Mouse (Mus musculus): Measurements from ENCODE around the gene Zkscan17. TPM values are rescaled to one million over a fixed set of nuclear protein-coding genes. Genes with fewer than 3 reads are reported as not detected.

Gene Zkscan17
- polyA plus RNA-seq, 1 experiment from 2014 or later = 21.5 TPM

DNA sequence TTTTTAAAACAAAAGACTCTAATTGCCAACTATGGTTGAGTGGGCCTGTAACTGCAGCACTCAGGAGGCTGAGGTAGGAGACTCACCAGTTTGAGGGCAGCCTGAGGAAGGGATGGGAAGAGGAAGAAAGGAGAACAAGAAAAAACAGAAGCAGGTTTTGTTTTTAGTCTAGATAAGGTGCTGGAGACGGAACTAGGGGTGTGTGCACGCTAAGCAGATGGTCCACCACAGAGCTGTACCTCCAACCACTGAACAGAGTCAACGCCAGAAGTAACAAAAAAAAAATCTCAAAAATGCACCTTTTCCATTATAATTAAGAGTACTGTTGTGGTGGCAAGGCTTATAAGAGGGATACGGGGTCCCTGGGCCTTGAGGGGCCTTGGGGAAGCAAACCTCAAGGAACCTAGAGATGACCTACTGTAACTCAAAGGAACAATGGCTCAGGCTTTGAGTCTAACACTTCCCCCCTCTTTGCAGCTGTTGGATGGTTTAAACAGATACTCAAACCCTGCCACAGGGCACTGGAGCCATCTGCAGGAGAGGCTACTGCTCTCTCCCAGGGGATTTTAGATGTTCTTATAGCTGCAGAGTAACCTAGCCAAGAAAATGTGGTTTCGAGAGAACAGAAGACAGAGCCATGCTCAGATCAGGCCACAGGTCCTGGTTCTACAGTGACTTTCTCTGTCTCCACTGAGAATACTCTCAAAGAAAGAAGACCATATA lies 24.4 kb downstream of the Zkscan17 start:
- DNase-seq (ENCODE audit: low spot score) (no peak), ATAC-seq (replicated peaks; ENCODE audit: insufficient number of reproducible peaks, low FRiP score, low TSS enrichment, low read depth) (no peak)
- Histone ChIP-seq H3K27me3 (ENCODE audit: control insufficient read depth, insufficient read depth, low read length) (no peaks in the 10 kb centered on the region), H3K36me3 (replicated peaks; ENCODE audit: control insufficient read depth, insufficient read depth, low read depth, low read length) (peaks cover 16% of the 10 kb centered on the region), H3K9me3 (replicated peaks; ENCODE audit: control insufficient read depth, low read length) (no peaks in the 10 kb centered on the region), H3K4me1 (ENCODE audit: control insufficient read depth, insufficient read depth, low read length) (no peaks in the 10 kb centered on the region; the same call in 1 of the 2 replicates), H3K4me3 (ENCODE audit: low read depth, low read length) (no peak overlapping the region), H3K27ac (replicated peaks; ENCODE audit: low read depth, low read length) (no peak overlapping the region), H3K9ac (replicated peaks; ENCODE audit: low read length) (no peak overlapping the region), H3K4me2 (ENCODE audit: low read depth, low read length) (no peak overlapping the region)
- 90% methylated on average over 5 of the region's 5 CpGs for WGBS

DNA sequence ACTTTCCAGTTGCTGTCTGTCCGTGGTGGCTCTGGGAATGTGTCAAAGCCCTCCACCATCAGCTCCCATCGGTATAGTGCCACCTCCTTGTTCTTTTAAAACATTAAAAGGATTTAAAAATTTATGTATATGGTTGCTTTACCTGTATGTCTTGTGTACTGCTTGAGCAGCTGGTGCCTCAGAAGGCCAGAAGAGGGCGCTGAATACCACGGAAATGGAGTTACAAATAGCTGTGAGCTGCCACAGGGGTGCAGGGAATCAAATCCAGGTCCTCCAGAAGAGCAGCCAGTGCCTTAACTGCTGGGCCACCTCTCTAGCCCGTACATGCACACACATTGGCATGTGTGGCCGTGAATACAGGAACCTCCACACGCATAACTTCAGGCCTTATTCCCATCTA lies 28.8 kb downstream of the Zkscan17 start:
- H3K9ac ChIP-seq (replicated peaks; ENCODE audit: low read length) = no peak overlapping the region
- no peak overlapping the region for H3K4me3 ChIP-seq (ENCODE audit: low read depth, low read length)
- H3K27ac ChIP-seq (replicated peaks; ENCODE audit: low read depth, low read length) = no peak overlapping the region
- ATAC-seq (replicated peaks; ENCODE audit: insufficient number of reproducible peaks, low FRiP score, low TSS enrichment, low read depth) = no peak
- no peaks in the 10 kb centered on the region for H3K27me3 ChIP-seq (ENCODE audit: control insufficient read depth, insufficient read depth, low read length)
- 89% methylated on average over 7 of the region's 7 CpGs for WGBS
- H3K4me2 ChIP-seq (ENCODE audit: low read depth, low read length) = no peak overlapping the region
- H3K4me1 ChIP-seq (ENCODE audit: control insufficient read depth, insufficient read depth, low read length) = no peaks in the 10 kb centered on the region
- H3K9me3 ChIP-seq (replicated peaks; ENCODE audit: control insufficient read depth, low read length) = no peaks in the 10 kb centered on the region
- DNase-seq (ENCODE audit: low spot score) = no peak
- peaks cover 11% of the 10 kb centered on the region for H3K36me3 ChIP-seq (replicated peaks; ENCODE audit: control insufficient read depth, insufficient read depth, low read depth, low read length)

DNA sequence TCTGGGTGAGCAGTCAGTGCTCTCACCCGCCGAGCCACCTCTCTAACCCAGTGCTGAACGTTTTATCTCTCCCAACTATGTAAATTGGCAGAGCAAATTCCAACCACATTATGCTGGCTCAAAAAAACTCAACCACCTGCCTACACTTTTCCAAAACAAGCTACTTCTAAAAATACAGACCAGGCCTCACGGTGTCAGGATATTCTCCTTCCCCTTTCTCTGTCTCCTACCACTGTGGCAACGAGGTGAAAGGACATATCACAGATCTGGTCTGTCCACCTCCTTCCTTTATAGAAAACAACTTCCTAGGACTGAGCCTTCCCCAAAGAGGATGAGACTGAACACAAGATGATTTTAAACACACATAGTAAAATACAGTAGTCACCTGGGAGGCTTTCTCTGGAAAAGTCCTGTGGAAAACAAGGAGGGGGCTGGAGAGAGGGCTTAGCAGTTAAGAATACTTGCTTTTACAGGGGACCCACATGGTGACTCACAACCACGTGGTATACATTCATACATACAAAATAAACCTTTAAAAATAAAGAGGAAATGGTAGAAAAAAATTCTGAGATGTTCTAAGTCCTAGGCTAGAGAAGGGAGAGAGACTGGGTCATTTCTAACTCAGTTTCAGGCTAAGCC lies 29.8 kb downstream of the Zkscan17 start:
- H3K27ac ChIP-seq (replicated peaks; ENCODE audit: low read depth, low read length) = no peak overlapping the region
- no peaks in the 10 kb centered on the region for H3K4me1 ChIP-seq (ENCODE audit: control insufficient read depth, insufficient read depth, low read length)
- 86% methylated on average over 6 of the region's 6 CpGs for WGBS
- H3K9ac ChIP-seq (replicated peaks; ENCODE audit: low read length) = no peak overlapping the region
- no peak for ATAC-seq (replicated peaks; ENCODE audit: insufficient number of reproducible peaks, low FRiP score, low TSS enrichment, low read depth)
- no peaks in the 10 kb centered on the region for H3K9me3 ChIP-seq (replicated peaks; ENCODE audit: control insufficient read depth, low read length)
- DNase-seq (ENCODE audit: low spot score) = no peak
- H3K4me3 ChIP-seq (ENCODE audit: low read depth, low read length) = no peak overlapping the region
- H3K36me3 ChIP-seq (replicated peaks; ENCODE audit: control insufficient read depth, insufficient read depth, low read depth, low read length) = peaks cover 14% of the 10 kb centered on the region
- no peaks in the 10 kb centered on the region for H3K27me3 ChIP-seq (ENCODE audit: control insufficient read depth, insufficient read depth, low read length)
- no peak overlapping the region for H3K4me2 ChIP-seq (ENCODE audit: low read depth, low read length)

DNA sequence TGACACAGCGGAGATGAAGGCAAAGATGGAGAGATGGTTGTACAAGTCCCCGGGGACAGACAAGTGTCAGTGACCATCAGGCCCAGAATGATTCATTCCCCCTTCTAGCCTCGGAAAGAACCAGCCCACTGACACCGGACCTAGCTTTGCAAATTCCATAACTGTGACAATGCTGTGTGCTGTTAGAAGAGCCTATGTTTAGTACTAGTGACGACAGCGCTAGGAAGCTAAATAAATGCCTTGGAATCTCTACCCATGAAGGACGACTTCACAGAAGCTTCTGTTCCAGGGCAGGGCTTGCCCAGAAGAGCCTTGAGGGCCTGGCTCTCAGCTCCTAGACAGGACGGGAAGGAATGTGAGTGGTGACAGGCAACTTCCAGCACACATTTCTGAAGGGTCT lies 40.3 kb downstream of the Zkscan17 start:
- Histone ChIP-seq H3K9ac (replicated peaks; ENCODE audit: low read length) (no peak overlapping the region), H3K27me3 (ENCODE audit: control insufficient read depth, insufficient read depth, low read length) (no peaks in the 10 kb centered on the region), H3K4me2 (ENCODE audit: low read depth, low read length) (no peak overlapping the region), H3K36me3 (replicated peaks; ENCODE audit: control insufficient read depth, insufficient read depth, low read depth, low read length) (peaks cover 5% of the 10 kb centered on the region; the same call in 1 of the 2 replicates), H3K4me3 (ENCODE audit: low read depth, low read length) (no peak overlapping the region), H3K4me1 (ENCODE audit: control insufficient read depth, insufficient read depth, low read length) (no peaks in the 10 kb centered on the region), H3K27ac (replicated peaks; ENCODE audit: low read depth, low read length) (no peak overlapping the region), H3K9me3 (replicated peaks; ENCODE audit: control insufficient read depth, low read length) (no peaks in the 10 kb centered on the region)
- ATAC-seq (replicated peaks; ENCODE audit: insufficient number of reproducible peaks, low FRiP score, low TSS enrichment, low read depth) (no peak), DNase-seq (ENCODE audit: low spot score) (no peak)
- 86% methylated on average over 8 of the region's 8 CpGs for WGBS

DNA sequence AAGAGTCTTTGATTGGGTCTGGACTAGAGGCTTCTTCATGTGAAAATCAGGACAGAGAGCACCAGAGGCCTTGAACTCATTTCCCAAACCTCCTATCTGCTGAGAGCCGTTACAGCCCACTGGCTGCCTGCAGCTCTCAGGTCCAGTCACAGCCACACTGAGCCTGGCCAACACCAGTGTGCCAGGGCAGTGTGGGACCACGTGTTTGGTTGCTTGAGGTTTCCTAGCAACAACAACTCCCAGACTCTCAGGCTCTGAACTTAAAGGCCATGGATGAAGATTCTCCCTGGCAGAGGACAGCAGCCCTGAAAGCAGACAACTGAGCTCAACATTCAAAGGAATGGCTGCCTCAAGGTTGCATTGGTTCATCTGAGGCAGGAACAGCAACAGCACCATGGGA lies 40.9 kb downstream of the Zkscan17 start:
- H3K36me3 ChIP-seq (replicated peaks; ENCODE audit: control insufficient read depth, insufficient read depth, low read depth, low read length) = peaks cover 2% of the 10 kb centered on the region; the same call in 1 of the 2 replicates

DNA sequence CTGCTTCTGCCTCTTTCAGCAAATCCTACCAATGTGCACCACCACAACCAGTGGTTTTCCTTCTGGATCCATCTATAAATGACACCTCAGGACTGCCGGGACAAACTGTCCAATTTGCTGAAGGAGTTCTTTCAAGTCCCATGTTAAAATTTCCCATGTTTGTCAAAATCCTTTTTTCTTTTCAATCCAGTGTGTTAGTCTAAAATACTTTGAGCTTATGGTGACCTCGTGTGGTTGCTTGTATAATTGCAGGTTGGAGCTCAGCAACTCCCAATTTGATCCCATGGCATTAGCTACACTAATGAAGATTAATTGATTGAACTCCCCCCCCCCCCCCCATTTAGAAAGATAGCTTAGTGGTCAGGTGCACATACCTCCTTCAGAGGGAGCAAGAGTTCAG lies 43.3 kb downstream of the Zkscan17 start:
- no peak overlapping the region for H3K27ac ChIP-seq (replicated peaks; ENCODE audit: low read depth, low read length)
- no peaks in the 10 kb centered on the region for H3K4me1 ChIP-seq (ENCODE audit: control insufficient read depth, insufficient read depth, low read length)
- WGBS = 14% methylated on average over 2 of the region's 2 CpGs
- no peaks in the 10 kb centered on the region for H3K27me3 ChIP-seq (ENCODE audit: control insufficient read depth, insufficient read depth, low read length)
- H3K9ac ChIP-seq (replicated peaks; ENCODE audit: low read length) = no peak overlapping the region
- H3K9me3 ChIP-seq (replicated peaks; ENCODE audit: control insufficient read depth, low read length) = no peaks in the 10 kb centered on the region
- no peak overlapping the region for H3K4me3 ChIP-seq (ENCODE audit: low read depth, low read length)
- peaks cover 2% of the 10 kb centered on the region; the same call in 1 of the 2 replicates for H3K36me3 ChIP-seq (replicated peaks; ENCODE audit: control insufficient read depth, insufficient read depth, low read depth, low read length)
- H3K4me2 ChIP-seq (ENCODE audit: low read depth, low read length) = no peak overlapping the region
- ATAC-seq (replicated peaks; ENCODE audit: insufficient number of reproducible peaks, low FRiP score, low TSS enrichment, low read depth) = no peak
- DNase-seq (ENCODE audit: low spot score) = peak; percentile 80

More for the DNA sequence above, 40.9 kb downstream of the Zkscan17 start:
- H3K27me3 ChIP-seq (ENCODE audit: control insufficient read depth, insufficient read depth, low read length) = no peaks in the 10 kb centered on the region
- no peak overlapping the region for H3K9ac ChIP-seq (replicated peaks; ENCODE audit: low read length)
- 58% methylated on average over 2 of the region's 2 CpGs for WGBS
- no peak overlapping the region for H3K4me3 ChIP-seq (ENCODE audit: low read depth, low read length)
- no peak overlapping the region for H3K4me2 ChIP-seq (ENCODE audit: low read depth, low read length)
- ATAC-seq (replicated peaks; ENCODE audit: insufficient number of reproducible peaks, low FRiP score, low TSS enrichment, low read depth) (no peak), DNase-seq (ENCODE audit: low spot score) (no peak)
- H3K9me3 ChIP-seq (replicated peaks; ENCODE audit: control insufficient read depth, low read length) = no peaks in the 10 kb centered on the region
- H3K27ac ChIP-seq (replicated peaks; ENCODE audit: low read depth, low read length) = no peak overlapping the region
- H3K4me1 ChIP-seq (ENCODE audit: control insufficient read depth, insufficient read depth, low read length) = no peaks in the 10 kb centered on the region

DNA sequence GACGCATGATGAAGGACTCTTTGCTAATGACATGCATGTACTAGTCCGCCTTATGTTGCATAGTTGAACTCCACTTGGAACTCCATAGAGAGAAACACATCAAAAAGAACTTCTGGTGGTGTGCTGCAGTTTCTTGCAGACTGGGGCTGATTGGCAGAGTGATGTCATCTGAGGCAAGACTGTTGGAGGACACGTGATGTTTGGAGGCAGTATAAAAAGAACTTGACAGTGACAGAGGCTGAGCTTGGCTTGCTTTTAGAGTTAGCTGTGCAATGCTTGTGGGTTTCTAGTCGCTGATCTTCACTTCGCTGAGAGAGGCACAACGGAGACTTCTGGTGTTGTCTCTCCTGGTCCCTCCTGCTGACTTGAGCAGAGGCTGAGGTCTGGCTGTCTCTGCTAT lies 49.3 kb downstream of the Zkscan17 start:
- Histone ChIP-seq H3K4me2 (ENCODE audit: low read depth, low read length) (no peak overlapping the region), H3K9me3 (replicated peaks; ENCODE audit: control insufficient read depth, low read length) (no peaks in the 10 kb centered on the region), H3K9ac (replicated peaks; ENCODE audit: low read length) (no peak overlapping the region), H3K27me3 (ENCODE audit: control insufficient read depth, insufficient read depth, low read length) (no peaks in the 10 kb centered on the region), H3K4me1 (ENCODE audit: control insufficient read depth, insufficient read depth, low read length) (no peaks in the 10 kb centered on the region), H3K27ac (replicated peaks; ENCODE audit: low read depth, low read length) (no peak overlapping the region), H3K36me3 (replicated peaks; ENCODE audit: control insufficient read depth, insufficient read depth, low read depth, low read length) (no peaks in the 10 kb centered on the region), H3K4me3 (ENCODE audit: low read depth, low read length) (no peak overlapping the region)
- DNase-seq (ENCODE audit: low spot score) (no peak), ATAC-seq (replicated peaks; ENCODE audit: insufficient number of reproducible peaks, low FRiP score, low TSS enrichment, low read depth) (no peak)
- WGBS = 73% methylated on average over 6 of the region's 6 CpGs

DNA sequence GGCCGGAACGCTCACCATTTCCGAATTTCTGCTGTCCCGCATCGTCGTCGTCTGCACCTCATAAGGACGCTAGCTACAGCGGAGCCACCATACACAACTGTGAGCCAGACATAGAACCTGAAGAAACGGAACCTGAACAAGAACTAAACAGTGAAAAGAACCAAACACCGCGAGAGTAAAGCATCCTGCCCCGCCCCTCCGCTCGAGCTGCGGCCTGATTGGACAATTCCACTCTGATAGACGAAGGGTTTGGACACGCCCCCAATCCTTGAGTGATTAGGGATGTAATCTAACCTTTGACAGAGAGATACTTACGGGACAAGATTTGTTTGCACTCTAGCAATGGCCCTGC lies 54.2 kb downstream of the Zkscan17 start, which contains the start of gene Zfp867:
Gene Zfp867, minus strand, starts transcription at position 149 of the 352 bp plus-strand sequence.
- H3K4me1 ChIP-seq (ENCODE audit: control insufficient read depth, insufficient read depth, low read length) = no peaks in the 10 kb centered on the region
- WGBS = under 1% methylated on average over 19 of the region's 19 CpGs
- 0 out of 2 replicates have a peak within 1 kb of the TSS, but pooled peaks have one; percentile 28 for H3K27ac ChIP-seq (replicated peaks; ENCODE audit: low read depth, low read length)

More for the DNA sequence above, 54.2 kb downstream of the Zkscan17 start, which contains the start of gene Zfp867:
- Histone ChIP-seq H3K36me3 (replicated peaks; ENCODE audit: control insufficient read depth, insufficient read depth, low read depth, low read length) (no peaks in the 10 kb centered on the region), H3K27me3 (ENCODE audit: control insufficient read depth, insufficient read depth, low read length) (no peaks in the 10 kb centered on the region), H3K4me2 (ENCODE audit: low read depth, low read length) (peak within 1 kb of the TSS; percentile 86), H3K9ac (replicated peaks; ENCODE audit: low read length) (peak within 1 kb of the TSS; percentile 91), H3K4me3 (ENCODE audit: low read depth, low read length) (peak within 1 kb of the TSS; percentile 86), H3K9me3 (replicated peaks; ENCODE audit: control insufficient read depth, low read length) (no peaks in the 10 kb centered on the region)
- DNase-seq (ENCODE audit: low spot score) = peak; percentile 94
- ATAC-seq (replicated peaks; ENCODE audit: insufficient number of reproducible peaks, low FRiP score, low TSS enrichment, low read depth) = peak; percentile 64; the same call in 1 of the 2 replicates
